Mouse (Mus musculus) CH12F3 (cell line): ENCODE measurements around the gene Sec31a.

ENCODE experiments used
- in situ Hi-C: fragments of 300-500 bp; cut with MboI; formaldehyde crosslinking; loops from 2 replicates; pipeline ENCODE4 v1.14.3; 2020; ENCODE audit warnings: low sequenced_read_pairs

Gene Sec31a

GRCm38 (mm10) chr5:100352986-100353848, 62.8 kb downstream of the Sec31a start:
- in situ Hi-C loops = no loop called here

DNA sequence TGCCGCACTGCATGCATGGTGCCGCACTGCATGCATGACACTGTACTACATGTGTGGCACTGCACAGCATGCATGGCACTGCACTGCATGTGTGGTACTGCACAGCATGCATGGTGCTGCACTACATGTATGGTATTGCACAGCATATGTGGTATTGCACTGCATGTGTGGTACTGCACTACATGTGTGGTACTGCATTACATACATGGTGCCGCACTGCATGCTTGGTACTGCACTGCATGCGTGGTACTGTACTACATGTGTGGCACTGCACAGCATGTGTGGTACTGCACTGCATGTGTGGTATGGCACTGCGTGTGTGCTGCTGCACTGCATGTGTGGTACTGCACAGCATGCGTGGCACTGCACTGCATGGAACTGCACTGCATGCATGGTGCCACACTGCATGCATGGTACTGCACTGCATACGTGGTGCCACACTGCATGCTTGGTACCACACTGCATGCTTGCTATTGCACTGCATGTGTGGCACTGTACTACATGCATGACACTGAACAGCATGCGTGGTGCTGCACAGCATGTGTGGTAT, 65.1 kb downstream of the Sec31a start:
- in situ Hi-C loops = no loop called here

- in situ Hi-C loops = no loop called here
Measured at GRCm38 (mm10) chr5:100349287-100350215, 66.5 kb downstream of the Sec31a start.

GRCm38 (mm10) chr5:100345118-100345517, 70.9 kb downstream of the Sec31a start:
- in situ Hi-C loops = no loop called here

GRCm38 (mm10) chr5:100343087-100343486, 72.9 kb downstream of the Sec31a start:
- in situ Hi-C loops = no loop called here

- in situ Hi-C loops = no loop called here
Measured at GRCm38 (mm10) chr5:100342422-100342821, 73.6 kb downstream of the Sec31a start.

GRCm38 (mm10) chr5:100341042-100341441, 75.0 kb downstream of the Sec31a start:
- in situ Hi-C loops = no loop called here

GRCm38 (mm10) chr5:100337852-100338251, 78.2 kb downstream of the Sec31a start:
- in situ Hi-C loops = no loop called here

- in situ Hi-C loops = no loop called here
Measured at GRCm38 (mm10) chr5:100336876-100337275, 79.2 kb downstream of the Sec31a start.

DNA sequence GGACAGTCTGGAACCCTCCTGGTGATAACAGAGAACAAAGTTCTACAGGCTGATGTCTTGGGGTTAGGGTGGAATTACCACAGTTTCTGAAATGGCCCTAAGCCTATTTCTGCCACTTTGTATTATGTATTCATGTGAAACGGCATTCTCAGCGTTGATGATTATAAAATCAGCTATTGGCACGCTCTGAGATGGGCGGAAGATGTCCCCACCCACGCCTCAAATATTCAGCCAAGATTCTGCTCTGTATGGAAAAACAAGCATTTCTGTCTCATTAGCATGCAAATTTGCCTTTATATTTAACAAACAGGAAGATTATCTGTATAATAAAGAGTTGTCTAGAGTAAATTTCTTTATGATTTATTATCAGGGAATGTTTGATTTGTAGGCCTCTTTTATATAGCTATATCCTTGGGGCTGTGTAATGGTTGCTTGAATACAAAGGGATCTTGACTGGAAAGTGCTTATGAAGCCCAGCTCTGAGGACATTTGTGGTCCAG, 80.4 kb downstream of the Sec31a start:
- in situ Hi-C loops = no loop called here

GRCm38 (mm10) chr5:100334686-100335085, 81.3 kb downstream of the Sec31a start:
- in situ Hi-C loops = no loop called here

- in situ Hi-C loops = no loop called here
Measured at GRCm38 (mm10) chr5:100333607-100334380, 82.2 kb downstream of the Sec31a start.

DNA sequence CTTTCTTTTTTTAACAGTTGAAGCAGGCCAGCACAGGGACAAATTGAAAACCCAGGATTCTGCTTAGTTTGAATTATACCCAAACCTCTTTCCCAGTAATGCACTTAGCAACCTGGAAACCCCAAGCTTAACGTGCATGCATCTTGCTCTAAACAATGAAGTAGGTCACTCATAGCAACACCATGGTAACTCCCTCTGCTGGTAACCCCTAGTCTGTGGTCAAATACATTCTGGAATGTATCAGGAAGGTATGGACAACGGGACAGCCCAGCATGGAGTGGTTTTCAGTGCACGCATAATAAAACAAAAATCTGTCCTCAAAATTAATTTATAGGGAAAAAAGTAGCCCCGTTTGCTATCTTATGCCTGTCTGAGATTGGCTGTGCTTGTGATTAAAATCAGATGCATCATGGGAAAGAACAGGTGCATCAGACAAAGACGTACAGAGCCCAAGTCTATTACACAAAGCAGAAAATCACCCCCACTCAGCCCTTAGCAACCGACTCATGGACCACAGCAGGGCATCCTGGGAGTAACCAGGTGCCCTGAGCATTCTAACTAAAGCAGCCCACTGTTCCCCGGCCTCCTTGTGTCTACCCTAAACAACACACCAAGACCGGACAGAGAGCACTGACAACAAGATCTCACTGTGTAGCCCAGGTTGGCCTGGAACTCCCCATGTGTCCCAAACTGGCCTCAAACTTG, 83.6 kb downstream of the Sec31a start:
- in situ Hi-C loops = no loop called here

DNA sequence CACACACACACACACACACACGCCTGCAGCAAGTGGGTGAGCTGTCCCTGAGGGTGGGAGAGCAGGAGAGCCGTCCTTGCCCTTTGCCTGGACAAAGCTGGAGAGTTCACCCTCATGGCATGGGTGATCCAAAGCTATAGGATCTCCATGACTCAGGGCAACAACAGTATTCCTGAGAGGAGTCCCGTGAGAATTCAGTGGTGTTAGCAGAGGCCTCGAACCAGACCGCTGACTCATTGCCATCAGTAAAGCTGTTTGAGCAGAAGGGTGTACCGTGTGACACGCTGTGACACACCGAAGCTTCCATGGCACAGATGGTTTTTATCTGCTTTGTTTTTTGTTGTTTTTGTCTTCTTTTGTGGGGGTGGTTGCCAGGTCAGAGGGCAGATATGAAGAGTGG, 84.4 kb downstream of the Sec31a start:
- in situ Hi-C loops = no loop called here

DNA sequence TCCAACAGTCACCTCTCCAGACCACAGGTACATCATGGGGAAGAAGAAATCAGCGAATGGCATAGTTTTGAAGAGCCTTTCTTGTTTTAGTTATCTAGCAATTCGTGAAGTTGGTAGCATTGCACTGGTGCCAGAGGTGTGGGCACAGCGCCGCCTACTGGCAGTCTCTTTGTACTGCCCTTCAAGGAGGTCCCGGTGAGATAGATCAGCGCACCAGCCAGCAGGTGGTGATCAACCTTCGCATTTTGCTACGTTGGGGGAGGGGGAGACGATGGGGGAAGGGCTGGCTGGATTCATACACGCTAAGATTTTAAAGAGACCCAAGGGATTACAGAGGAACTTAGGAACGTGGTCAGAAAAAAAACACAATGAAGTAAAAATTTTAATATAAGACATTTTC, 94.0 kb downstream of the Sec31a start:
- in situ Hi-C loops = no loop called here

GRCm38 (mm10) chr5:100317842-100318241, 98.2 kb downstream of the Sec31a start:
- in situ Hi-C loops = no loop called here

DNA sequence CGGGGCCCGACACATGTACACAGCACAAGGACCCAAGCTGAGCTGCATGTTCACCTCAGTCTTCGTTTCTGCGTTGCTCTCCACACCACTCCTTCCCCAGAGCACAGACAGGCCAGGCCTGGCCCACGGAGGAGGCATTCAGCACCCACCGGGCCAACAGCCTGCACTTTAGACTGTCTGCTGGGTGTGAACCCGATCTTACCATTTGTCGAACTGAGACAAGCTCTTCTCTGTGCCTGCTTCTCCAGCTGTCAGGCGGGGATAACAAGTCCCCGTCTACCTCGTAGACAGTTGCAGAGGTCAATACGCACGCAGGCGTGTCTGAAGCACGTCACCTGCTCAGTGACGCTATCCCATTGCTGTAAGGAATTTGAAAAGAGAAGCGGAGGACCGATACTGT, 99.0 kb downstream of the Sec31a start:
- in situ Hi-C loops = no loop called here

DNA sequence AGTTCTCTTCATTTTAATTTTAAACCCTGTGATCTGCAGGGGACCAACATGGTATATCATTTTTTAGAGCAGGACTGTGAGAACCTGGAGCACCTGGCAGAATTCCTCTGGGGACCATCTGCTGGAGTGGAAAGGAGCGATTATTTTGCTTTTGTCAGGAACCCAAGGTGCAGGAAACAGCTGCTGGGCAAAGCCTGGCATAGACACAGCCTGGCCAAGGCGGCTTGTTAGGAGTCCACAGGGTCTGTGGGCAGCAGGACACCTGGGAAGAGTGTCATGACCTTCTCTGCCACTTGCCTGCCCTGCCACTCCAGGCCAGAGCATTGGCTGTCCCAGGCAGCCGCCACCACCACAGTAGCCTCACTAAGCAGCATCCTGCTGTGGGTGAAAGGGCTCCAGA, 100.4 kb downstream of the Sec31a start:
- in situ Hi-C loops = no loop called here

- in situ Hi-C loops = no loop called here
Measured at GRCm38 (mm10) chr5:100312391-100312790, 103.6 kb downstream of the Sec31a start.
